Mouse (Mus musculus) limb, embryonic 10.5 days (tissue): Measurements from ENCODE around the gene Olfr826. TPM values are rescaled to one million over a fixed set of nuclear protein-coding genes. Genes with fewer than 3 reads are reported as not detected.
"Not testable (repeated sequence)": the region's sequence is repeated elsewhere in the genome, so short reads cannot be mapped to it uniquely, and the experiment has no call there.

Experiments
- DNase-seq: peaks from one replicate; pipeline ENCODE4 v3.0.0-alpha.2; 2017; ENCODE audit warnings: low spot score
- H3K27ac ChIP-seq: fragments of 300-500 bp; sonication (generic); 2 replicates; pipeline ENCODE4 v1.5.1; 2016; ENCODE audit warnings: mild to moderate bottlenecking
- H3K27me3 ChIP-seq: fragments of 300-500 bp; sonication (generic); 2 replicates; pipeline ENCODE4 v1.6.1; 2016; ENCODE audit warnings: low read depth, mild to moderate bottlenecking; ENCODE audit not compliant: poor library complexity, severe bottlenecking
- H3K36me3 ChIP-seq: fragments of 300-500 bp; sonication (generic); 2 replicates; pipeline ENCODE4 v1.6.1; 2016; ENCODE audit warnings: mild to moderate bottlenecking, moderate library complexity
- H3K4me1 ChIP-seq: fragments of 300-500 bp; sonication (generic); 2 replicates; pipeline ENCODE4 v1.6.1; 2016
- H3K4me3 ChIP-seq: fragments of 300-500 bp; sonication (generic); 2 replicates; pipeline ENCODE4 v1.5.1; 2016; ENCODE audit warnings: mild to moderate bottlenecking, moderate library complexity
- H3K9me3 ChIP-seq: fragments of 300-500 bp; sonication (generic); replicated peaks from 2 replicates; pipeline ENCODE4 v1.6.1; 2016; ENCODE audit warnings: mild to moderate bottlenecking
- WGBS: fragments of 180-500 bp; shearing (Covaris S2); methylation state at CpG from one replicate; pipeline ENCODE4 v1.1.7; 2016; 5-methylcytosine and 5-hydroxymethylcytosine counted together
- polyA plus RNA-seq: library from polyadenylated mRNA; unstranded; fragments of >200 nt; fragmentation: Nextera tagmentation; extraction: Ambion mirVana; gene quantifications from 2 replicates; pipeline ENCODE4 v1.2.1, GENCODE M21; 2016

The Olfr826 gene
- polyA plus RNA-seq: not detected in 2 replicates

GRCm38 (mm10) chr10:130184086-130184485, at the start of gene Olfr826:
Olfr826 (minus strand) TSS chr10:130184186.
- no peaks in the 10 kb centered on the region for H3K36me3 ChIP-seq
- WGBS: 73% methylated on average over 1 of the region's 1 CpGs
- H3K4me3 ChIP-seq: no peak within 1 kb of the TSS
- H3K27me3 ChIP-seq: no peaks in the 10 kb centered on the region
- no peak for DNase-seq
- H3K9me3 ChIP-seq: no peaks in the 10 kb centered on the region
- H3K4me1 ChIP-seq: no peaks in the 10 kb centered on the region
- no peak within 1 kb of the TSS for H3K27ac ChIP-seq

- H3K27ac ChIP-seq: no peak overlapping the region
- H3K4me1 ChIP-seq: no peaks in the 10 kb centered on the region
- no peaks in the 10 kb centered on the region for H3K27me3 ChIP-seq
- H3K9me3 ChIP-seq: no peaks in the 10 kb centered on the region
- H3K36me3 ChIP-seq: no peaks in the 10 kb centered on the region
- DNase-seq: no peak
- WGBS: 74% methylated on average over 1 of the region's 1 CpGs
- no peak overlapping the region for H3K4me3 ChIP-seq
Observed at GRCm38 (mm10) chr10:130232117-130232516, 48.1 kb upstream of the Olfr826 start.

GRCm38 (mm10) chr10:130229584-130229983, 45.6 kb upstream of the Olfr826 start:
- WGBS: 84% methylated on average over 5 of the region's 5 CpGs
- no peak overlapping the region for H3K27ac ChIP-seq
- no peaks in the 10 kb centered on the region for H3K36me3 ChIP-seq
- H3K27me3 ChIP-seq: no peaks in the 10 kb centered on the region
- DNase-seq: no peak
- no peaks in the 10 kb centered on the region for H3K9me3 ChIP-seq
- no peak overlapping the region for H3K4me3 ChIP-seq
- no peaks in the 10 kb centered on the region for H3K4me1 ChIP-seq

GRCm38 (mm10) chr10:130228246-130228645, 44.3 kb upstream of the Olfr826 start:
- Histone ChIP-seq H3K36me3 (no peaks in the 10 kb centered on the region), H3K9me3 (no peaks in the 10 kb centered on the region), H3K4me3 (no peak overlapping the region), H3K27me3 (no peaks in the 10 kb centered on the region), H3K4me1 (no peaks in the 10 kb centered on the region), H3K27ac (no peak overlapping the region)
- DNase-seq: peak; percentile 61
- 2% methylated on average over 1 of the region's 1 CpGs for WGBS

GRCm38 (mm10) chr10:130225034-130225433, 41.0 kb upstream of the Olfr826 start:
- Histone ChIP-seq H3K27me3 (no peaks in the 10 kb centered on the region), H3K9me3 (no peaks in the 10 kb centered on the region), H3K36me3 (no peaks in the 10 kb centered on the region), H3K27ac (no peak overlapping the region), H3K4me3 (no peak overlapping the region), H3K4me1 (no peaks in the 10 kb centered on the region)
- WGBS: 79% methylated on average over 3 of the region's 3 CpGs
- DNase-seq: no peak

GRCm38 (mm10) chr10:130214303-130214702, 30.3 kb upstream of the Olfr826 start, which contains the start of gene Olfr827:
Olfr827 (minus strand) TSS chr10:130214403.
- no peaks in the 10 kb centered on the region for H3K36me3 ChIP-seq
- DNase-seq: no peak
- H3K27me3 ChIP-seq: no peaks in the 10 kb centered on the region
- no peaks in the 10 kb centered on the region for H3K4me1 ChIP-seq
- H3K4me3 ChIP-seq: no peak within 1 kb of the TSS
- H3K27ac ChIP-seq: no peak within 1 kb of the TSS
- 100% methylated on average over 1 of the region's 1 CpGs for WGBS
- no peaks in the 10 kb centered on the region for H3K9me3 ChIP-seq

- H3K27ac ChIP-seq: no peak within 1 kb of the TSS
- no peak for DNase-seq
- no peaks in the 10 kb centered on the region for H3K27me3 ChIP-seq
- H3K9me3 ChIP-seq: no peaks in the 10 kb centered on the region
- H3K4me1 ChIP-seq: no peaks in the 10 kb centered on the region
- H3K36me3 ChIP-seq: no peaks in the 10 kb centered on the region
- no peak within 1 kb of the TSS for H3K4me3 ChIP-seq
Observed at GRCm38 (mm10) chr10:130166666-130167065, 17.3 kb downstream of the Olfr826 start, which contains the start of gene Olfr825. Olfr825 (minus strand) TSS chr10:130166766.

GRCm38 (mm10) chr10:130165196-130165595, 18.8 kb downstream of the Olfr826 start:
- no peaks in the 10 kb centered on the region for H3K27me3 ChIP-seq
- H3K9me3 ChIP-seq: no peaks in the 10 kb centered on the region
- no peak for DNase-seq
- H3K36me3 ChIP-seq: no peaks in the 10 kb centered on the region
- no peaks in the 10 kb centered on the region for H3K4me1 ChIP-seq
- no peak overlapping the region for H3K27ac ChIP-seq
- no peak overlapping the region for H3K4me3 ChIP-seq

GRCm38 (mm10) chr10:130144121-130144520, 39.9 kb downstream of the Olfr826 start:
- Histone ChIP-seq H3K36me3 (no peaks in the 10 kb centered on the region), H3K27ac (no peak overlapping the region), H3K4me1 (no peaks in the 10 kb centered on the region), H3K9me3 (no peaks in the 10 kb centered on the region), H3K27me3 (no peaks in the 10 kb centered on the region), H3K4me3 (no peak overlapping the region)
- no peak for DNase-seq
- 76% methylated on average over 5 of the region's 5 CpGs for WGBS

GRCm38 (mm10) chr10:130142481-130142880, 41.5 kb downstream of the Olfr826 start:
- WGBS: 90% methylated on average over 5 of the region's 5 CpGs

GRCm38 (mm10) chr10:130134811-130135210, 49.2 kb downstream of the Olfr826 start:
- Histone ChIP-seq H3K27ac (no peak overlapping the region), H3K4me3 (no peak overlapping the region), H3K36me3 (no peaks in the 10 kb centered on the region), H3K4me1 (no peaks in the 10 kb centered on the region), H3K9me3 (no peaks in the 10 kb centered on the region), H3K27me3 (no peaks in the 10 kb centered on the region)
- no peak for DNase-seq

More at GRCm38 (mm10) chr10:130142481-130142880, 41.5 kb downstream of the Olfr826 start:
- DNase-seq, H3K4me3 ChIP-seq, H3K9me3 ChIP-seq, H3K27me3 ChIP-seq, H3K27ac ChIP-seq, H3K4me1 ChIP-seq, H3K36me3 ChIP-seq: not testable (repeated sequence)

- H3K4me3 ChIP-seq, H3K9me3 ChIP-seq, H3K27me3 ChIP-seq, H3K27ac ChIP-seq, DNase-seq, H3K36me3 ChIP-seq, H3K4me1 ChIP-seq: not testable (repeated sequence)
Observed at GRCm38 (mm10) chr10:130129900-130130299, 54.1 kb downstream of the Olfr826 start, which contains the start of gene Olfr824. Olfr824 (minus strand) TSS chr10:130130000.
